Mouse (Mus musculus) olfactory bulb, adult 2 months (tissue): ENCODE data around the gene Krt28.

ENCODE experiments used
- CTCF ChIP-seq: fragments of 200-500 bp; IDR thresholded peaks from 2 replicates; pipeline ENCODE4 v1.5.1; 2012; ENCODE audit warnings: low read depth, mild to moderate bottlenecking, low read length, moderate library complexity; ENCODE audit not compliant: insufficient read depth
- POLR2A ChIP-seq: fragments of 200-500 bp; IDR thresholded peaks from 2 replicates; pipeline ENCODE4 v1.6.1; 2012; ENCODE audit warnings: mild to moderate bottlenecking, low read depth, low read length, moderate library complexity; ENCODE audit not compliant: insufficient read depth

GRCm38 (mm10) chr11:99366791-99367190, 7.9 kb downstream of the Krt28 start:
- TF ChIP-seq CTCF (no peak), POLR2A (no peak)
